Mouse (Mus musculus) gonadal fat pad, adult 2 months (tissue): Measurements from ENCODE around the gene Pdha1. TPM values are rescaled to one million over a fixed set of nuclear protein-coding genes. Genes with fewer than 3 reads are reported as not detected.

ENCODE experiments used
- polyA plus RNA-seq: library from polyadenylated mRNA; depleted of rRNA; stranded (reverse); fragments of >200 nt; gene quantifications from 2 replicates; pipeline ENCODE4 v1.2.3, GENCODE M21; 2012; rRNA removed

The Pdha1 gene
- polyA plus RNA-seq, 1 experiment: 99.9 TPM

Other genes with a start within 250 kb of the Pdha1 start
- 0.65 and 1.00 TPM in 2 replicates for gene Map3k15, start 150.0 kb downstream of the Pdha1 start, polyA plus RNA-seq